Mouse (Mus musculus): ENCODE data around the gene Asphd2.

GRCm38 (mm10) chr5:112349169-112349568, 45.5 kb downstream of the Asphd2 start:
- TF ChIP-seq POLR2A (IDR thresholded peaks at IDR 0.05; ENCODE audit: borderline replicate concordance, extremely low read depth, insufficient read depth, insufficient read length, poor library complexity, severe bottlenecking) = no peak
- TF ChIP-seq CTCF (IDR thresholded peaks at IDR 0.05; ENCODE audit: borderline replicate concordance, extremely low read depth, insufficient read depth, insufficient read length) = no peak
